Mouse (Mus musculus): Measurements from ENCODE around the gene Ngf. TPM values are rescaled to one million over a fixed set of nuclear protein-coding genes. Genes with fewer than 3 reads are reported as not detected.

The Ngf gene
- total and polyA plus RNA-seq, 3 experiments: not detected

- DNase-seq (ENCODE audit: low read depth, low spot score): no peak
- Histone ChIP-seq H3K36me3 (ENCODE audit: control insufficient read depth in 1 of 2, insufficient read depth in 2 of 2, low read length in 2 of 2) (no peaks in the 10 kb centered on the region), H3K4me1 (ENCODE audit: control insufficient read depth in 1 of 2, insufficient read depth in 2 of 2, low read length in 2 of 2) (no peaks in the 10 kb centered on the region), H3K9me3 (replicated peaks; ENCODE audit: insufficient read depth, low read length) (no peaks in the 10 kb centered on the region), H3K27ac (ENCODE audit: control insufficient read depth, low read depth, low read length) (no peak overlapping the region), H3K4me3 (ENCODE audit: control insufficient read depth in 1 of 2, insufficient read depth in 1 of 2, low read depth in 2 of 2, low read length in 2 of 2) (no peak overlapping the region), H3K9ac (ENCODE audit: control insufficient read depth, low read depth, low read length, poor library complexity, severe bottlenecking) (no peak overlapping the region), H3K27me3 (ENCODE audit: control insufficient read depth in 1 of 2, insufficient read depth in 2 of 2, low read length in 2 of 2) (no peaks in the 10 kb centered on the region; a peak in 1 of 4 replicates), H3K79me2 (ENCODE audit: control insufficient read depth, insufficient read depth, low read length, poor library complexity) (no peaks in the 10 kb centered on the region)
- TF ChIP-seq POLR2AphosphoS2 (IDR thresholded peaks at IDR 0.05; ENCODE audit: low read length) (no peak), MYC (IDR thresholded peaks at IDR 0.05; ENCODE audit: low read depth, low read length) (no peak), ETS1 (IDR thresholded peaks at IDR 0.05; ENCODE audit: low read depth, low read length) (no peak), TAL1 (IDR thresholded peaks at IDR 0.05; ENCODE audit: low read length) (no peak), TBP (IDR thresholded peaks at IDR 0.05; ENCODE audit: low read depth, low read length) (no peak), SMC3 (IDR thresholded peaks at IDR 0.05; ENCODE audit: low read depth, low read length) (no peak), ELF1 (IDR thresholded peaks at IDR 0.05; ENCODE audit: low read depth, low read length) (no peak), RAD21 (IDR thresholded peaks at IDR 0.05; ENCODE audit: low read depth, low read length) (no peak), MXI1 (IDR thresholded peaks at IDR 0.05; ENCODE audit: low read depth, low read length) (no peak), CHD1 (IDR thresholded peaks at IDR 0.05; ENCODE audit: low read depth, low read length) (no peak), MAFK (IDR thresholded peaks at IDR 0.05; ENCODE audit: borderline replicate concordance, low read depth, low read length) (no peak), MEF2A (IDR thresholded peaks at IDR 0.05; ENCODE audit: extremely low read depth, insufficient replicate concordance, low read depth, low read length, poor library complexity, severe bottlenecking) (no peak), USF1 (IDR thresholded peaks at IDR 0.05; ENCODE audit: low read depth, low read length) (no peak), TCF12 (IDR thresholded peaks at IDR 0.05; ENCODE audit: low read depth, low read length) (no peak), HCFC1 (IDR thresholded peaks at IDR 0.05; ENCODE audit: low read depth, low read length) (no peak), MAX (IDR thresholded peaks at IDR 0.05; ENCODE audit: low read length) (no peak), USF2 (IDR thresholded peaks at IDR 0.05; ENCODE audit: borderline replicate concordance in 1 of 2, insufficient read depth in 1 of 2, low read depth in 1 of 2, low read length in 2 of 2) (no peak), GABPA (IDR thresholded peaks at IDR 0.05; ENCODE audit: low read depth, low read length) (no peak), ZC3H11A (IDR thresholded peaks at IDR 0.05; ENCODE audit: low read depth, low read length) (no peak)
These were observed 29.2 kb downstream of the Ngf start for GRCm38 (mm10) chr3:102498931-102499330.

GRCm38 (mm10) chr3:102500031-102500430 lies 30.3 kb downstream of the Ngf start:
- no peaks in the 10 kb centered on the region for H3K36me3 ChIP-seq (ENCODE audit: control insufficient read depth in 1 of 2, insufficient read depth in 2 of 2, low read length in 2 of 2)
- no peak for DNase-seq (ENCODE audit: low read depth, low spot score)
- no peaks in the 10 kb centered on the region for H3K79me2 ChIP-seq (ENCODE audit: control insufficient read depth, insufficient read depth, low read length, poor library complexity)
- no peaks in the 10 kb centered on the region for H3K9me3 ChIP-seq (replicated peaks; ENCODE audit: insufficient read depth, low read length)
- TF ChIP-seq SIN3A (IDR thresholded peaks at IDR 0.05; ENCODE audit: low read length): no peak
- no peak for TF ChIP-seq USF1 (IDR thresholded peaks at IDR 0.05; ENCODE audit: low read depth, low read length)
- no peak for TF ChIP-seq NELFE (IDR thresholded peaks at IDR 0.05; ENCODE audit: low read depth, low read length)
- TF ChIP-seq SMC3 (IDR thresholded peaks at IDR 0.05; ENCODE audit: low read depth, low read length): no peak
- no peak for TF ChIP-seq MYB (IDR thresholded peaks at IDR 0.05; ENCODE audit: low read depth, low read length)
- no peak for TF ChIP-seq MAFK (IDR thresholded peaks at IDR 0.05; ENCODE audit: borderline replicate concordance, low read depth, low read length)
- no peak for TF ChIP-seq POLR2AphosphoS5 (IDR thresholded peaks at IDR 0.05; ENCODE audit: borderline replicate concordance, low read depth, low read length)
- H3K27me3 ChIP-seq (ENCODE audit: control insufficient read depth in 1 of 2, insufficient read depth in 2 of 2, low read length in 2 of 2): no peaks in the 10 kb centered on the region; a peak in 1 of 4 replicates
- no peaks in the 10 kb centered on the region for H3K4me1 ChIP-seq (ENCODE audit: control insufficient read depth in 1 of 2, insufficient read depth in 2 of 2, low read length in 2 of 2)
- H3K27ac ChIP-seq (ENCODE audit: control insufficient read depth, low read depth, low read length): no peak overlapping the region
- H3K4me3 ChIP-seq (ENCODE audit: control insufficient read depth in 1 of 2, insufficient read depth in 1 of 2, low read depth in 2 of 2, low read length in 2 of 2): no peak overlapping the region
- no peak overlapping the region for H3K9ac ChIP-seq (ENCODE audit: control insufficient read depth, low read depth, low read length, poor library complexity, severe bottlenecking)
